Mouse (Mus musculus): ENCODE data around the gene Rsad2.

The Rsad2 gene

DNA sequence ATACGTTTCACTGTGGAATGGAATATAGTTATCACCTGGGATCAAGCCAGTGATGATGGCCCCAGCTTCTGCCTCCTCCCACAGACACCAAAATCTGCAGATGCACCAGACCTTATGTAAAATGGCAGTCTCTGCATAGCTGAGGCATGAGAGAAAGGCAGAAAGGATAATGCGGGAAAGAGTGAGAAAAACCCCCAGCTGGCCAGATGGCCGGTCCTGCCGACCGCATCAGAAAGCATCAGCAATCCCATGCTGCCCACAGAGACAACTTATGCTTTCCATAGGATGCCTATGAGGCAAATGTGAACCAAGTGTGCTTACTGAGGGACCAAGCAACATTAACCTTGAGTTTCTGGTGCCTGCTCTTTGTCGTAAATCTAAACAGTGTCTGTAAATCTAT, 56.9 kb downstream of the Rsad2 start:
- no peak for DNase-seq

DNA sequence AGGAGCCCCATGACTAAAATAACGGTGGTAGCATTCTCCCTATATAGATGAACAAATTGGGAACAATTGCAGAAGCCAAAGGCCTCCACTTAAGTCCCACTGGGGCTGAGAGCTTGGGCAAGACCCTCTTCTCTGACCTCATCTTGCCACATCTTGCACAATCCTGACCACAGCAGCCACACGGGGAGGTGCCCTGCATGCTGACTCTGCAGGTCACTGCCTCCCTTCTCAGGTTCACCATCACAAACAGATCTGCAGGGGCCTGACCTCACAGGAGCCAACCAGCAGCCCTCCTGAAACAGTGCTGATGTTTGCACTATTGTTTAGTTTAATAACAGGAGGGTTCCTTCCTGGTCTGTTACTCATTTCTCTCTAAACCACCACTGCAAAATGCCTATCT, 57.7 kb downstream of the Rsad2 start:
- no peak for DNase-seq

DNA sequence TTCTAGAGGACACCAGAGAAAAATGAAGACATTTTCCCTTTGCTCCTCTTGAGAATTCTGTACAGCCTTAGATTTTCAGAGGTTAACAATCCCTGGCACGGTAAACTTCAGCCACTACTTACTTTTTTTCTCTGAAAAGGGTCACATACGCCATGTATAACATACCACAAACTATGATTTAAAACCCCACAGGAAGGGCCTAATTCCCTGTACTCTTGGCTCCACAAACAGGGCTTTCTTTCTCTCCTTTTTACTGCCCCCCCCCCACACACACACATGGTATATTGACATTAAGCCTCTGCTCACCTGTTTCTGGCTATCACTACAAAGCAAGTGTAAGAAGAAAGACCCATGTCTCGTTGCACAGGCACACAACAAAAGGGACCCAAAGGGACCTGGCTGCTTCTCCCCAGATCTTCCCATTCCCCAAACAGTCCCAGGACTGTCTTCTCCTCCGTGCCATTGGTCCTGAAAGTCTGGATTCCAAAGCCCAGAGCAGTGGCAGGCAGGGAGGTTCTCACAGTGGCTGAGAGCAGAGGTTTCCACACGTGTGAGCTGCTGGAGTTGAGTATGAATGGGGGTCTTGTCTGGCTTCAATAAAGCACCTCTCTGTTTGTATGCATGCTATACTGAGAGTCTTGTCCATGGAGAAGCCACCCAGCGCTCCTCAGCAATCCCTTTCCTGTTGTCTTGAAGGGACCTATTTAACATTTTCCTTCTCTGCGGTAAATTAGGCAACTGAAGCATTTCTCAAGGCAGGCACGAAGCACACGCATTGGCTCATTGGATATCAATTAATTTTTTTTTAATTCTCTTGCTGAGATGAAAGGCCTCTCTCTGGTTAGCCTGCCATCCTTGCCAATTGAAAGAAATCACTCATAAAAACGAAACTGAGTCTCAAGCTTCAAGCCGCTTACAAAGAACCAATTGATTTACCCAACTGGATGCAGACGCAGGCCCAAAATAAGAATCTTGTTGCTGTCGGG, 61.5 kb downstream of the Rsad2 start:
- no peak for DNase-seq

DNA sequence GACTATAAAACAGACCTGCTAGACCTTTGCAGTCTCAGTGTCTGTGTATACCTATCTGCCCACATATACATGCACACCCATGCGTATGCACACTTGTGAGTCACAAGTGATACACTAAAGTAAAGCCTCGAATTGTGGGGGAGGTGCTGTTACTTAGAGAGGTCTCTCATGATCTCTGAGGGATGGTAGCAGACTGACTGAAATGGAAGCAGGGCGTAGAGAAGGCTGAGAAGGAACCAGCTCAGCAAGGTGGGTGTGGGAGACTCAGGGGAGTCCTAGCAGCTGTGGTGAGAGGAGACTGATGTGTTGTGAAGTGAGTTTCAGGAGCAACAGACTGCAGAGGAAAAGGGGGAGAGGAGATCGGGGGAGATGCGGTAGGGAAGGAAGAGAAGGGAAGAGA, 63.0 kb downstream of the Rsad2 start:
- DNase-seq: no peak

Measured in cerebellum, postnatal 36 days (tissue).